Mouse (Mus musculus) gastrocnemius, adult 18-20 months (tissue): ENCODE measurements around the gene 2410004B18Rik. TPM values are rescaled to one million over a fixed set of nuclear protein-coding genes. Genes with fewer than 3 reads are reported as not detected.
"Not testable (repeated sequence)": the region's sequence is repeated elsewhere in the genome, so short reads cannot be mapped to it uniquely, and the experiment has no call there.

Experiments
- DNase-seq: peaks from one replicate; pipeline ENCODE4 v3.0.0; 2021; ENCODE audit warnings: low spot score
- total RNA-seq, 2 experiments: library from RNA; stranded (reverse); gene quantifications; 2 replicates each; pipeline ENCODE4 v1.2.3; 2021

Gene 2410004B18Rik
- total RNA-seq, 2 experiments from 2014 or later: 17.3 to 19.5 TPM

GRCm38 (mm10) chr3:145964018-145964387, 26.2 kb downstream of the 2410004B18Rik start:
- peak; percentile 5 for DNase-seq

GRCm38 (mm10) chr3:145964473-145964872, 26.7 kb downstream of the 2410004B18Rik start:
- no peak for DNase-seq

- not testable (repeated sequence) for DNase-seq
Observed at GRCm38 (mm10) chr3:145965583-145965982, 27.8 kb downstream of the 2410004B18Rik start.

GRCm38 (mm10) chr3:145966806-145967205, 29.0 kb downstream of the 2410004B18Rik start:
- no peak for DNase-seq

GRCm38 (mm10) chr3:145969031-145969501, 31.3 kb downstream of the 2410004B18Rik start:
- DNase-seq: no peak

- no peak for DNase-seq
Observed at GRCm38 (mm10) chr3:145971501-145971900, 33.7 kb downstream of the 2410004B18Rik start.

- DNase-seq: no peak
Observed at GRCm38 (mm10) chr3:145974986-145975385, 37.2 kb downstream of the 2410004B18Rik start.

GRCm38 (mm10) chr3:145985333-145985925, 47.6 kb downstream of the 2410004B18Rik start:
- no peak for DNase-seq

- DNase-seq: no peak
Observed at GRCm38 (mm10) chr3:145986317-145987001, 48.6 kb downstream of the 2410004B18Rik start.

GRCm38 (mm10) chr3:145987268-145987969, 49.6 kb downstream of the 2410004B18Rik start, which contains the start of gene Syde2:
TSS of gene Syde2 (plus strand) at chr3:145987870.
- peak; percentile 68 for DNase-seq

- DNase-seq: peak; percentile 65
Observed at GRCm38 (mm10) chr3:145987970-145988683, 50.3 kb downstream of the 2410004B18Rik start.

GRCm38 (mm10) chr3:145988684-145989575, 51.1 kb downstream of the 2410004B18Rik start:
- DNase-seq: no peak

- DNase-seq: no peak
Observed at GRCm38 (mm10) chr3:145989576-145990081, 51.8 kb downstream of the 2410004B18Rik start.

- DNase-seq: no peak
Observed at GRCm38 (mm10) chr3:145991130-145991529, 53.3 kb downstream of the 2410004B18Rik start.

GRCm38 (mm10) chr3:145991976-145992730, 54.3 kb downstream of the 2410004B18Rik start:
- DNase-seq: no peak

- peak; percentile 69 for DNase-seq
Observed at GRCm38 (mm10) chr3:145992796-145993195, 55.0 kb downstream of the 2410004B18Rik start.

- DNase-seq: no peak
Observed at GRCm38 (mm10) chr3:145993481-145994201, 55.8 kb downstream of the 2410004B18Rik start.
